Mouse (Mus musculus) splenic B cell, adult 2 months (primary cell): Measurements from ENCODE around the gene Olfr951.

ENCODE experiments used
- DNase-seq: peaks from one replicate; pipeline ENCODE4 v3.0.0-alpha.2; 2011; ENCODE audit warnings: low read depth, low spot score
- H3K27me3 ChIP-seq: 2 replicates; pipeline ENCODE4 v1.6.1; 2012; ENCODE audit warnings: mild to moderate bottlenecking, low read length, moderate library complexity, mixed read lengths; ENCODE audit not compliant: control insufficient read depth, poor library complexity, insufficient read depth, severe bottlenecking
- H3K36me3 ChIP-seq: 2 replicates; pipeline ENCODE4 v1.6.1; 2012; ENCODE audit warnings: mild to moderate bottlenecking, low read length, moderate library complexity, mixed read lengths; ENCODE audit not compliant: control insufficient read depth, poor library complexity, insufficient read depth, severe bottlenecking

The Olfr951 gene

GRCm38 (mm10) chr9:39387110-39387509, at the start of gene Olfr951:
TSS of gene Olfr951 (plus strand) at chr9:39387410.
- no peaks in the 10 kb centered on the region for H3K36me3 ChIP-seq
- no peak for DNase-seq
- H3K27me3 ChIP-seq, result no peaks in the 10 kb centered on the region

GRCm38 (mm10) chr9:39427048-39427447, 39.8 kb downstream of the Olfr951 start, which contains the start of gene Olfr952:
TSS of gene Olfr952 (minus strand) at chr9:39427148.
- H3K36me3 ChIP-seq, result no peaks in the 10 kb centered on the region
- DNase-seq, result no peak
- H3K27me3 ChIP-seq, result no peaks in the 10 kb centered on the region
